Mouse (Mus musculus) hindbrain, embryonic 14.5 days (tissue): ENCODE measurements at regions not wholly inside any gene's neighbourhood (a gene's known extent, or its start where the extent isn't known, plus 50 kb on each side); places are given as distances from the start of the nearest gene placed in this dataset.

Experiments
- ATAC-seq: fragments of 200-750 bp; cut with Nextera tagmentation; 2 replicates; pipeline ENCODE4 v1.8.0; 2017; ENCODE audit warnings: moderate number of reproducible peaks, mild to moderate bottlenecking, moderate TSS enrichment, moderate library complexity; ENCODE audit not compliant: low FRiP score
- DNase-seq: peaks from one replicate; pipeline ENCODE4 v3.0.0-alpha.2; 2015; ENCODE audit warnings: low spot score
- H3K27ac ChIP-seq: fragments of 300-500 bp; sonication (generic); 2 replicates; pipeline ENCODE4 v1.5.1; 2014; ENCODE audit warnings: mild to moderate bottlenecking, moderate library complexity
- H3K27me3 ChIP-seq: fragments of 300-500 bp; sonication (generic); 2 replicates; pipeline ENCODE4 v1.6.1; 2014; ENCODE audit warnings: mild to moderate bottlenecking, low read length, mixed read lengths; ENCODE audit not compliant: control insufficient read depth, insufficient read depth
- H3K36me3 ChIP-seq: fragments of 300-500 bp; sonication (generic); replicated peaks from 2 replicates; pipeline ENCODE4 v1.6.1; 2014; ENCODE audit not compliant: control insufficient read depth, insufficient read depth
- H3K4me1 ChIP-seq: fragments of 300-500 bp; sonication (generic); replicated peaks from 2 replicates; pipeline ENCODE4 v1.6.1; 2014; ENCODE audit warnings: antibody characterized with exemption, low read length, mixed read lengths; ENCODE audit not compliant: control insufficient read depth, insufficient read depth
- H3K4me2 ChIP-seq: fragments of 300-500 bp; sonication (generic); replicated peaks from 2 replicates; pipeline ENCODE4 v1.6.1; 2014; ENCODE audit warnings: mild to moderate bottlenecking, moderate library complexity
- H3K4me3 ChIP-seq: fragments of 300-500 bp; sonication (generic); replicated peaks from 2 replicates; pipeline ENCODE4 v1.5.1; 2014; ENCODE audit warnings: mild to moderate bottlenecking, low read length
- H3K9ac ChIP-seq: fragments of 300-500 bp; sonication (generic); 2 replicates; pipeline ENCODE4 v1.6.1; 2014
- H3K9me3 ChIP-seq: fragments of 300-500 bp; sonication (generic); 2 replicates; pipeline ENCODE4 v1.6.1; 2016; ENCODE audit warnings: low read length; ENCODE audit not compliant: control insufficient read depth
- WGBS: fragments of 180-500 bp; shearing (Covaris S2); extraction: QIAGEN DNeasy Blood & Tissue Kit; methylation state at CpG from one replicate; pipeline ENCODE4 v1.1.7; 2014; 5-methylcytosine and 5-hydroxymethylcytosine counted together

DNA sequence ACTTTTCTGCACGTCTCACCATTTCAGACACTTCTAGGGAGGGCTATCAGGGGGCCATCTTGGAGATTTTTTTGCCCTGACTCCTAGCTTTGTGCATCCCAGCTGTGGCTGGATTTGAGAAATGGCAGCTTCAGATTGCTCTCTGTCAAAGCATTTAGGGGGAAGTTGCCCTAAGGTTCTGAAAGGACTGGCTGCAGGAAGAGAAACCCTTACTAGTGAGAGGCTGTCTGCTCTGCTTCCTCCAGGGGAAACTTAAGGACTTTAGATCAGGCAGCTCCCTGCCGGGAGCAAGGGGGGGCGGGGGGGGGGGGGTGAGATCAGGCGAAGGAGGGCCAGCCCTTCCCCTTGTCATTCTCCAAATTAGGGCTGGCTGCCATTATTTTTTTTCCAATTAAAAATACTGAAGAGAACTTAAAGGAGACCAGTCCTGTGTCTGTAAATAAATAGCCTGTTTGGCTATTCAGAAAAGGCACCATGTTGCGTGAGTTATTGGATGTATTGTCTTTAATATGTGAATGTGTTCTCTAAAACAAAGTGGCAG lies 141.7 kb upstream of the Tbl1xr1 start:
- Histone ChIP-seq H3K4me3 (no peak overlapping the region), H3K4me1 (peaks cover 26% of the 10 kb centered on the region), H3K9ac (no peak overlapping the region), H3K36me3 (no peaks in the 10 kb centered on the region), H3K4me2 (peak overlapping the region; percentile 56), H3K27ac (peak overlapping the region; percentile 93), H3K27me3 (no peaks in the 10 kb centered on the region), H3K9me3 (no peaks in the 10 kb centered on the region)
- 8% methylated on average over 5 of the region's 5 CpGs for WGBS
- peak; percentile 22; the same call in 1 of the 2 replicates for ATAC-seq
- DNase-seq, result peak; percentile 48

DNA sequence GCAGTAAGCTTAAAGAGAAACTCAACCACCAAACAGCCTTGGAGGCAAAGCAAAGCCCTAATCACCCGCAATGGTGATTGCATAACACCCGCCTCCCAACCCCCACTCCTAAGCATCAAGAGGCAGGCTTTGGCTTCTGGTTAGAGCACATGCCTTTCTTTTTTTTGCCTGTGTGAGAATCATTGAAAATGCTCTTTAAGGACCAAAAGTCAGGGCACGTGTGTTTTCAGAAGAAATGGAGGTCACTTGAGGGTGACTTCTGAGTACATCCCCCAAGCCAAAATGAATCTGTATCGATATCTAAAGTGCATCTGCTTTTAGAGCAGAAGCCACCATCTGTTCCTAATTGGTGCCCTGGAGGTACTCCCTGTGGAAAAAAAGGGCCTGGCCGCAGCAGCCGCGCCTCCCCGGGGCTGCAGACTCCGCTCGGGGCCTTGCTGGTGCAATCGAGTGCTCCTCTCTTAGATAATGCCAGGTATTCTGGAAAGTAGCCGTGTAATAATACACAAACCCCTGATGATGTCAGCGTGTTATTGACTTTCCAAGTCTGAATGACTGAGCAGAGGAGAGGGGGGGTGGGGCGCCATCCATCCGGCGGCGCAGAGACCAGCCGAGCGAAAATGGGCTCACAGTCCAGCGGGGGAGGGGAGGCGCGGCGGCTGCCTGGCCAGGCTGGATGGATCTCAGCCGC lies 140.7 kb upstream of the Tbl1xr1 start:
- Histone ChIP-seq H3K36me3 (no peaks in the 10 kb centered on the region), H3K27me3 (no peaks in the 10 kb centered on the region), H3K4me2 (peak overlapping the region; percentile 56), H3K4me3 (peak overlapping the region; percentile 30), H3K27ac (peak overlapping the region; percentile 93), H3K4me1 (peaks cover 26% of the 10 kb centered on the region), H3K9me3 (no peaks in the 10 kb centered on the region), H3K9ac (peak overlapping the region; percentile 54)
- WGBS, result under 1% methylated on average over 24 of the region's 24 CpGs
- ATAC-seq (peak; percentile 94), DNase-seq (peak; percentile 97)

DNA sequence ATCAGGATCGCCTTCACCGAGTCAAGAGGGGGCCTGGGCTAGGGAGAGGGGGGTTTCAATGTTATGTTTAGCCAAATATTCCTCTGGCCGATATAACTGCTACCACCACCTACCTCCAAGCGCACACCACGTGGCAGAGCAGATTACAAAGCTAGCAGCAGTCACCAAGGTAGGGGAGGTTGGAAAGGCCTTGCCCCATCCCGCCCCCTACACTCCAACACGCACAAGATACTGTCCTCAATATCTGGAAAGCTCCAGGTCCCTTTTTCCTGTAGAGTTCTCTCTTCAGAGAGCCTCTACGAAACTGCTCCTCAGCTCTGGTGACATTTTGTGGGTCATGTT lies 140.2 kb upstream of the Tbl1xr1 start:
- DNase-seq (no peak), ATAC-seq (no peak)
- H3K4me1 ChIP-seq, result peaks cover 26% of the 10 kb centered on the region
- peak overlapping the region; percentile 56 for H3K4me2 ChIP-seq
- H3K27me3 ChIP-seq, result no peaks in the 10 kb centered on the region
- no peak overlapping the region for H3K4me3 ChIP-seq
- WGBS, result 3% methylated on average over 8 of the region's 8 CpGs
- peak overlapping the region; percentile 93 for H3K27ac ChIP-seq
- no peaks in the 10 kb centered on the region for H3K9me3 ChIP-seq
- 0 out of 2 replicates have a peak overlapping the region, but pooled peaks have one; percentile 6 for H3K9ac ChIP-seq
- no peaks in the 10 kb centered on the region for H3K36me3 ChIP-seq

DNA sequence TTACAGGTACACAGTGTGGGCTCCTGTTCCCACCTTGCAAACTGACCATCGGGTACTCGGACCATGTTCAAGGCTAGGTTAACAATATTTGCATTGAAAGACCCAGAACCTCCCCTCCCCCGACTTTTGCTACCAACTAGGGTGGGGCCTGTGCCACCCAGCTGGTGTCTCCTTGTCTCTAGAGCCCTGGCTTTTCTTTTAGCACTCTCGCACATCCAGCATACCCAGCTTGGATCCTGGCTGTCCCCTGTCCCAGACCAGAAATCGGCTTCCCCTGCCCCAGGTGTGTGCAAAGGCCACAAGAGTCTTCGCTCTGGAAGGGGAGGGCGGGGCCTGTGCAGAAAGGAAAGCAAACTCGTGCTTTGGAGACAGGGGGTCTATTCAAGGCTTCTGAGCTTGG lies 139.8 kb upstream of the Tbl1xr1 start:
- Histone ChIP-seq H3K4me1 (peaks cover 26% of the 10 kb centered on the region), H3K9me3 (no peaks in the 10 kb centered on the region), H3K36me3 (no peaks in the 10 kb centered on the region), H3K4me2 (peak overlapping the region; percentile 56), H3K9ac (0 out of 2 replicates have a peak overlapping the region, but pooled peaks have one; percentile 6), H3K27me3 (no peaks in the 10 kb centered on the region), H3K27ac (peak overlapping the region; percentile 93; the same call in 1 of the 2 replicates), H3K4me3 (no peak overlapping the region)
- peak; percentile 3; the same call in 1 of the 2 replicates for ATAC-seq
- 8% methylated on average over 8 of the region's 8 CpGs for WGBS
- DNase-seq, result no peak

DNA sequence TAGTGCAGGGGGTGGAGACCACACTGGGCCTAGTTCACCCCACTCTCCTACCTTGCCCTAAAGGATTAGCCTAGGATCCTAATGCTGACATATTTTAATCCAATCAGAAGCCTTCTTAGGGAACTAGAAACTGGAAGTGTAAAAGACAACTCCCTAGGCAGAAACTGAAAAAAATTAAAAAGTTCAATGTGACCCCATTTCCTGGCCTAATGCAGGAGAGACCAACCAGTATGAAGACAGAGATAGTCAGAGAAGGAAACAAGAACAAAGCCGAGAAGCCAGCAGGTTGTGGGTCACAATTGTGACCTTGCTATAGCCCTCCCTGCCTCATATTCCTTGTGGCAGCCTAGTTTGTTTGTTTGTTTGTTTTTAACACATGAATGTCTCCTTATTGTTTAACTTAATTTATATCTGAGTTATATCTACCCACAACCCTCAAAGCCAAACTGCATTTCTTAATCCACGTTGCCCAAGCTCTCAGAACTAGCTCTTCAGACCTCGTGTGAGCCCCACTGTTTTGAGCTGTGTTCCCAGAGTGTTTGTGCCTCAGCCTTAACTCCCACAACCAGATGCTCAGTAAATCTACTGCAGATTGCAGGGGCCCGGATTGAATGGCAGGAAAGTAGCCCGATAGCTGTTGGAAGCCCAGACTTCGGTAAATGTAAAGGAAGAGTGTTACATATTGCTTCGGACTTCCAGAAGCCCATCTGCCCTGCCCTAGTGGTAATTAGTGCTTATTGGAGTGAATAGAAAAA lies 139.0 kb upstream of the Tbl1xr1 start:
- H3K4me2 ChIP-seq, result no peak overlapping the region
- ATAC-seq (no peak), DNase-seq (no peak)
- H3K36me3 ChIP-seq, result no peaks in the 10 kb centered on the region
- no peaks in the 10 kb centered on the region for H3K9me3 ChIP-seq
- no peak overlapping the region for H3K9ac ChIP-seq
- H3K27ac ChIP-seq, result no peak overlapping the region
- no peaks in the 10 kb centered on the region for H3K27me3 ChIP-seq
- 58% methylated on average over 7 of the region's 7 CpGs for WGBS
- peaks cover 26% of the 10 kb centered on the region for H3K4me1 ChIP-seq
- no peak overlapping the region for H3K4me3 ChIP-seq

GRCm38 (mm10) chr3:21938071-21938848 lies 138.2 kb upstream of the Tbl1xr1 start:
- H3K4me3 ChIP-seq, result no peak overlapping the region
- no peak for DNase-seq
- no peaks in the 10 kb centered on the region for H3K36me3 ChIP-seq
- no peaks in the 10 kb centered on the region for H3K9me3 ChIP-seq
- no peak overlapping the region for H3K27ac ChIP-seq
- no peak overlapping the region for H3K4me2 ChIP-seq
- H3K27me3 ChIP-seq, result no peaks in the 10 kb centered on the region
- H3K9ac ChIP-seq, result no peak overlapping the region
- ATAC-seq, result no peak
- H3K4me1 ChIP-seq, result peaks cover 26% of the 10 kb centered on the region
- WGBS, result 56% methylated on average over 11 of the region's 11 CpGs

DNA sequence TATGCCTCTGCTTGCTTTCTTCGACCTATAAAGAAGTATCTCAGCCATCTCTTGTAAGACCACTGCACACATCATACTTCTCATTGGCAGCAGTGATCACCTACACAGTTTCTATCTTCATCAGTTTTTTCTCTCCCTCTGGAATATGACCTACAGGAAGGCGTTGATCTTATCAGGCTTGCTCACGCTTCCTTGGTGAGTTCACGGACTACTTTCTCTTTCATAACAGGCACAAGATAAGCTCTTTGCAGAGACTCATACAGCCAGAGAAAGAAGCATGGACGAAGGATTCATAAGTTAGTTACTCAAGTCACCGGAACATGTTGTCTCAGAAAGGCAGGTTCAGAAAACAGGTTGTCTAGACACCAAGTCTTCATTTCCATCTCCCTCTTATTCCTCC lies 136.7 kb upstream of the Tbl1xr1 start:
- ATAC-seq, result no peak
- 94% methylated on average over 6 of the region's 6 CpGs for WGBS

GRCm38 (mm10) chr3:21941596-21941995 lies 134.9 kb upstream of the Tbl1xr1 start:
- Histone ChIP-seq H3K4me2 (no peak overlapping the region), H3K27me3 (no peaks in the 10 kb centered on the region), H3K27ac (no peak overlapping the region), H3K9ac (no peak overlapping the region), H3K4me1 (peaks cover 4% of the 10 kb centered on the region), H3K9me3 (no peaks in the 10 kb centered on the region), H3K4me3 (no peak overlapping the region), H3K36me3 (no peaks in the 10 kb centered on the region)
- ATAC-seq, result no peak
- DNase-seq, result no peak
- WGBS, result 92% methylated on average over 2 of the region's 2 CpGs

More for the DNA sequence above, 136.7 kb upstream of the Tbl1xr1 start:
- peaks cover 19% of the 10 kb centered on the region for H3K4me1 ChIP-seq
- no peak overlapping the region for H3K27ac ChIP-seq
- H3K4me2 ChIP-seq, result no peak overlapping the region
- no peak overlapping the region for H3K9ac ChIP-seq
- H3K27me3 ChIP-seq, result no peaks in the 10 kb centered on the region
- no peaks in the 10 kb centered on the region for H3K36me3 ChIP-seq
- no peak for DNase-seq
- no peak overlapping the region for H3K4me3 ChIP-seq
- no peaks in the 10 kb centered on the region for H3K9me3 ChIP-seq

DNA sequence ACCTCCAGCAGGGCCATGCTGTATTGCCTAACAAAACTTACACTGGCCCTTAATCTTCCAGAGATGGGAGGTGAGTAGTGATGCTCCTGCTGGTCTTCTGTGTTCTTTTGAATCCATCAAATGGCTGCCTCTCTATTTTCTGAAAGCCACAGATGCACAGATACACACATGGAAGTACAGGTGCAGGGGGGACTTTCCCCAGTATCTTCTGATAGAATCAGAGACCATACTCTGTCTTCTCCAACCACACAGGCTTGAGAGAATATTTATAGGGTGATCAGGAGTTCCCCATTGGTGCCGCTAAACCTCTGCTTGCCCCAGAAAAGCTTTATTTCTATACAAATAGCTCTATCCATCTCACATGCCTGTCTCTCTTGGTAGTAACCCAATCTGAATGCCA lies 133.5 kb upstream of the Tbl1xr1 start:
- no peak overlapping the region for H3K27ac ChIP-seq
- no peak overlapping the region for H3K4me3 ChIP-seq
- no peak overlapping the region for H3K4me2 ChIP-seq
- ATAC-seq (no peak), DNase-seq (no peak)
- no peaks in the 10 kb centered on the region for H3K27me3 ChIP-seq
- no peak overlapping the region for H3K9ac ChIP-seq
- peaks cover under 1% of the 10 kb centered on the region; the same call in 1 of the 2 replicates for H3K4me1 ChIP-seq
- WGBS, result 94% methylated on average over 1 of the region's 1 CpGs
- no peaks in the 10 kb centered on the region for H3K9me3 ChIP-seq
- no peaks in the 10 kb centered on the region for H3K36me3 ChIP-seq
